Mouse (Mus musculus): ENCODE measurements around the gene Myo10. TPM values are rescaled to one million over a fixed set of nuclear protein-coding genes. Genes with fewer than 3 reads are reported as not detected.

Gene Myo10
- polyA plus RNA-seq, 1 experiment from 2014 or later = 47.2 TPM

DNA sequence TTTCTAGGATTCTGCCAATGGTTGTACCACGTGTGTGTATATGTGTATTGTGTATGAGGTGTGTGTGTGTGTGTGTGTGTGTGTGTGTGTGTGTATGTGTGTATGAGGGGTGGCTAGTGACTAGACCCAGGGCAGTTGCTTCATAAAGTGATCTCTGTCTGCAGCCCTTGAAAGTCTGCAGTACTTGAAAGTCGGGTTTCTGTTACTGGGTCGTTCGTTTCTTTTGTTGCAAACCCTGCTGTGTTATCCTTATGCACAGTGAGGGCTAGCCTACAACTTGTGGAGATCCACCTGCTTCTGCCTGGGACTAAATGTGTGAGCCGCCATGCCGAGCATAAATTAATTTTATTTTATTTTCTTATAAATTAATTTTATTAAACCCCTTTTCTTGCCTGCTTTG is 133.2 kb downstream of the Myo10 start:
- peaks cover 20% of the 10 kb centered on the region for H3K4me1 ChIP-seq
- peaks cover 51% of the 10 kb centered on the region for H3K36me3 ChIP-seq
- H3K4me3 ChIP-seq = no peak overlapping the region
- no peaks in the 10 kb centered on the region for H3K9me3 ChIP-seq (replicated peaks)
- DNase-seq (ENCODE audit: low spot score) = no peak
- H3K27ac ChIP-seq = no peak overlapping the region
- H3K27me3 ChIP-seq (ENCODE audit: low read depth, poor library complexity, severe bottlenecking) = no peaks in the 10 kb centered on the region
- WGBS = 55% methylated on average over 6 of the region's 6 CpGs

DNA sequence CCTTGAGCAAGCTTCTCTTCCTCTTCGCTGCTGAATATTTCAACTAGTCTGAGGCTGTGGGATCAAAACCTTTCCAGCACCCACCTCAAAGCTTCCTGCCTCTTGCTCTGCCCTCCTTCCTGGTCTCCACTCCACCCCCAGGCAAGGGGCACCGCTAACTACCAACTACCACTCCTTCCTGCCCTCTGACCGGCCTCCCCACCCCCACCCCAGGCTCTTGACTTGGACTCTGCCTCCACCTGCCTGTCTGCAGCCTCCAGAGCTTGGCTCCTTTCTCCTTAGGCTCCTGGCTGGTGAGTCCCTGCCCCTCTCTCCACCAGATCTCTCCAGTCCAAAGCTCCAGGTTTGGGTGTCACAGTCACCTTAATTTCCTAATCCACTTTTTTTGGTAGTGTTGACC is 133.7 kb downstream of the Myo10 start:
- Histone ChIP-seq H3K9me3 (replicated peaks) (no peaks in the 10 kb centered on the region), H3K4me3 (no peak overlapping the region), H3K36me3 (peaks cover 45% of the 10 kb centered on the region), H3K27me3 (ENCODE audit: low read depth, poor library complexity, severe bottlenecking) (no peaks in the 10 kb centered on the region), H3K27ac (no peak overlapping the region), H3K4me1 (peaks cover 21% of the 10 kb centered on the region)
- no peak for DNase-seq (ENCODE audit: low spot score)
- 37% methylated on average over 3 of the region's 3 CpGs for WGBS

DNA sequence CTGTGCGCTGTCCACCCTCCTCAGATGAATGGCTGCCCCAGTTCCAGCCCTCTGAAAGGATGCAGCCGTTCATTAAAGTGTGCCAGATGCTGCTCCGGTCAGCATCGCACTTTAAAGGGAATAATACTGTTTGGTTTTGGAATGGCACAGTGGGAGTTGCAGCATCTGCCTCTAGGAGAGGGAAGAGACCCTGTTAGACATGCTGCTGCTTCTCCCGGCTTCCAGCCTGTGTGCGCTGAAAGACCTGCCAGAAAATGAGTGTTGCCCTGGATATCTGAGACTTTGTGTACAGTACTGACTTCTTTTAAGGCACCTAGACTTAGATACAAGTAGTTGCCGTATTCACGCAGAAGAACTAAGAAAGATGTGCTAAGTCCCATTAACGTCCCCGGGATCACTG is 135.7 kb downstream of the Myo10 start:
- H3K36me3 ChIP-seq = peaks cover 42% of the 10 kb centered on the region
- H3K4me3 ChIP-seq = no peak overlapping the region
- H3K9me3 ChIP-seq (replicated peaks) = no peaks in the 10 kb centered on the region
- peaks cover 39% of the 10 kb centered on the region for H3K4me1 ChIP-seq
- H3K27ac ChIP-seq = 0 out of 2 replicates have a peak overlapping the region, but pooled peaks have one; percentile 7
- WGBS = 68% methylated on average over 10 of the region's 10 CpGs
- DNase-seq (ENCODE audit: low spot score) = no peak
- no peaks in the 10 kb centered on the region for H3K27me3 ChIP-seq (ENCODE audit: low read depth, poor library complexity, severe bottlenecking)

DNA sequence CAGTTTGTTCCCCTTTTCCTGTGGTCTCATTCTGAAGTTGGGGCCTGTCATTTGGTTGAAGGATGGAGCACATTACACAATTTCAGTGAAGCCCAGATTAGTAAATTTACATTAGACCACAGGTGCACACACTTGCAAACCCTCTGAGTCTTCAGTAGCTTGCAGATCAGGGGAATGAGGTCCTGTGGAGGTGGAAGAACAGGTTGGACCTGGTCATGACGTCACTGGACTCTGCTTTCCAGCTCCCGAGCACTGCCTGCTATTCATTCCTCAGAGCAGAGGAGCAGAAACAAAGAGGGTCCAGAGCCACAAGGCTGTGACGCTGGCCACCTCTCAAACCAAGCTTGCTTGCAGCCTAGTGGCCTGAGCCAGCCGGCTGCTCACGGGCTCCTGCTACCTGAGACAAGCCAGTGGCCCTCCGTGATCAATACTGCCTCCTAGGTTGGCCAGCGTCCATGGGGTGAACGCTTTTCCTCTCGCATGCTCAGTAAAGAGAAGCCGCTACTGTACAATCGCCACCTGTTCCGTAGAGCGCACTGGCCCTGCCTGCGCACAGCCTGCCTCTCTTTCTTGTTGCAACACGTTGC is 136.3 kb downstream of the Myo10 start:
- no peaks in the 10 kb centered on the region for H3K9me3 ChIP-seq (replicated peaks)
- 70% methylated on average over 15 of the region's 15 CpGs for WGBS
- H3K4me3 ChIP-seq = no peak overlapping the region
- no peaks in the 10 kb centered on the region for H3K27me3 ChIP-seq (ENCODE audit: low read depth, poor library complexity, severe bottlenecking)
- peak; percentile 42 for DNase-seq (ENCODE audit: low spot score)
- peaks cover 42% of the 10 kb centered on the region for H3K4me1 ChIP-seq
- peaks cover 46% of the 10 kb centered on the region for H3K36me3 ChIP-seq
- peak overlapping the region; percentile 69 for H3K27ac ChIP-seq

DNA sequence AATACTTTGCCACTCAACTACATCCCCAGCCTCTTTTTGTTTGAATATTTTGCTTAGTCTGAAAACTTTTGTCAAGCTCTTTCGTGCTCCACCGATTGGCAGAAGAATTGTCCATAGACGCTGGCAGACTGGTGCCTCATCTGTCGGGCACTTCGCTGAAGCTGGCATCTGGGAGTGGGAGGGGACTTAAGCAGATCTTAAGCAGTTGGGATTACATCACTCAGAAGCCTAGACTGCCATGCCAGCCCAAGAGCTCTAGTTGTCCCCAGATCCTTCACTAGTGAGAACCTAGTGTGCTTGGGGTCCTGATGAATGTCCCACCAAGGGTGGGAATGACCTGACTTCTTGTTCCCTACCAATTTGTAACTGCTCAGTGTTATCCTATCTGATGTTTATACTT is 138.0 kb downstream of the Myo10 start:
- WGBS = 87% methylated on average over 5 of the region's 5 CpGs
- no peak overlapping the region for H3K27ac ChIP-seq
- no peaks in the 10 kb centered on the region for H3K27me3 ChIP-seq (ENCODE audit: low read depth, poor library complexity, severe bottlenecking)
- H3K4me1 ChIP-seq = peaks cover 42% of the 10 kb centered on the region
- no peak for DNase-seq (ENCODE audit: low spot score)
- no peaks in the 10 kb centered on the region for H3K9me3 ChIP-seq (replicated peaks)
- no peak overlapping the region for H3K4me3 ChIP-seq
- peaks cover 58% of the 10 kb centered on the region for H3K36me3 ChIP-seq

DNA sequence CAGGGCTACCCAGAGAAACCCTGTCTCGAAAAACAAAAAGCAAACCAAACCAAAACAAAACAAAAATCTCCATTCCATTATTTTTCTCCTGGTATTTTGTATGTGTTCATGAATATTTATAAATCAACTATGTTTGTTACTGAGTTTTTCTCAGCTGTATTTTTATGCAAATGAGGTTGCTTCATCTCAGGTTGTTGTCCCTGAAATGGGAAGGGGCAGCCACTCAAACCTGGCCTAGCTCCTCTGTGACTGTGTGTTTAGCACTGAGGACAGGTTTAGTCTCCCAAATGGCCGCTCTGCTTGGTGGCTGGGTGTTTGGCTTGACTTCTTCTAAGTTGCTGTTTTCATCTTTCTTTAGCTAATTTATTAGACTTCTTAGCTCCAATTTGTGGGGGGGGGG is 138.7 kb downstream of the Myo10 start:
- H3K9me3 ChIP-seq (replicated peaks) = no peaks in the 10 kb centered on the region
- no peak for DNase-seq (ENCODE audit: low spot score)
- peaks cover 42% of the 10 kb centered on the region for H3K4me1 ChIP-seq
- H3K4me3 ChIP-seq = no peak overlapping the region
- WGBS = 69% methylated on average over 2 of the region's 2 CpGs
- no peaks in the 10 kb centered on the region for H3K27me3 ChIP-seq (ENCODE audit: low read depth, poor library complexity, severe bottlenecking)
- peaks cover 57% of the 10 kb centered on the region for H3K36me3 ChIP-seq
- no peak overlapping the region for H3K27ac ChIP-seq

DNA sequence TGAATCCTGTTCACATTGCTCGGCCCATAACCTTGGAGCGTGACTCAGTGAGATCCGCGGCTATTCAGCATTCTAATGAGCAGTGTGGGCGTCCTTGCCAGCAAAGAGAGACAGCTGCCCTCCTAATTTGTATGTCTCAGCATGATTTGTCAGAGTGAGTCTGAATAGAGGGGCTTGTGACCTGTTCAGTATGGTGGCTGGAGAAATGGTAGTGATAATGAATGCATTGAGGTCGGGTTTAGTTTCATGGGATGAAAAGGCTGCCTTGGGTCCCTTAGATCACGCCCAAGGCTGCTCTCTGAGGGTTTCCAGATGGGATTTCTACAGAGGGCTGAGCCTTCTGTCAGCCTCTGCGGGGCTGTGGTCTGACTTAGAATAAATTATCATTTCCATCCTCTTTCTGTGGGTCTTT is 139.5 kb downstream of the Myo10 start:
- Histone ChIP-seq H3K27ac (no peak overlapping the region), H3K9me3 (replicated peaks) (no peaks in the 10 kb centered on the region), H3K27me3 (ENCODE audit: low read depth, poor library complexity, severe bottlenecking) (no peaks in the 10 kb centered on the region), H3K4me1 (peaks cover 42% of the 10 kb centered on the region), H3K36me3 (peaks cover 50% of the 10 kb centered on the region), H3K4me3 (no peak overlapping the region)
- no peak for DNase-seq (ENCODE audit: low spot score)
- 25% methylated on average over 8 of the region's 8 CpGs for WGBS

DNA sequence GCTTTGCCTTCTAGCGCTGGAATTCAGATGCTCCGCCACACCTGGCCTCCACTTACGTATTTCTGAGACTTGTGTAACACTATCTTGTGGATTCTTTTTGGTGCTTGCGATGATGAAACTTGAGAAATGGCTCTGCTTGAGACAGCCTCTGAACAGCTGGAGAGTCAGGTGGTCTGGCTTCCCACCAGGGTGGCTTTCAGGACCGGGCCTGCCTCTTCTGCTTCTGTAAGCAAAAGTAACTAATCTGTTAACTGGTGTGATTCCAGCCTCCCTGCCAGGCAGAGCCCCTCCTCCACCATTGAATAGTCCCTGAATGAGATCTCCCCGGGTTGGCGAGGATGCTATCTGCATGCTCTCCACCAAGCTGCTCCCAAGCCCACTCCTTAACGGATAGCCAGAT is 140.0 kb downstream of the Myo10 start:
- DNase-seq (ENCODE audit: low spot score) = no peak
- 21% methylated on average over 8 of the region's 8 CpGs for WGBS
- Histone ChIP-seq H3K27ac (no peak overlapping the region), H3K4me3 (no peak overlapping the region), H3K9me3 (replicated peaks) (no peaks in the 10 kb centered on the region), H3K36me3 (peaks cover 50% of the 10 kb centered on the region), H3K4me1 (peaks cover 47% of the 10 kb centered on the region), H3K27me3 (ENCODE audit: low read depth, poor library complexity, severe bottlenecking) (no peaks in the 10 kb centered on the region)

DNA sequence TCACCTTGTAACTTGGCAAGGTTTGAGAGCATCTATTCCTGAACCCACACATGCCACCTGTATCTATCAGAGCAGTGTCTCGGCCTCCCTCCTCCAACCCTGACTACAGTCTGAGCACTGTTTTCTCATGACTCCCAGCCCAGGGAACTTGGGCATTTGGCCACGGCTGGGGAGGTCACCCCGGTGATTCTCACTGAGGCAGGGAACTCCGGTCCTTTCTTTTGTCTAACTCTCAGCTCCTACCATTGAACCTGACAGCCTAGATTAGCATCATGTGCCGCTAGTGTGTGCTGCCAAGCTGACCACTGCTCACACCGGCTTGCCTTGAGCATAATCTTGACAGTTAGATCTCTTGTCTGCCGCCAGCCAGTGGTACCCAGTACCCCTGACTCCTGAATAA is 140.8 kb downstream of the Myo10 start:
- WGBS = 68% methylated on average over 7 of the region's 7 CpGs
- Histone ChIP-seq H3K4me3 (no peak overlapping the region), H3K9me3 (replicated peaks) (no peaks in the 10 kb centered on the region), H3K4me1 (peaks cover 48% of the 10 kb centered on the region), H3K27me3 (ENCODE audit: low read depth, poor library complexity, severe bottlenecking) (no peaks in the 10 kb centered on the region), H3K27ac (0 out of 2 replicates have a peak overlapping the region, but pooled peaks have one; percentile 20), H3K36me3 (peaks cover 50% of the 10 kb centered on the region)
- no peak for DNase-seq (ENCODE audit: low spot score)

DNA sequence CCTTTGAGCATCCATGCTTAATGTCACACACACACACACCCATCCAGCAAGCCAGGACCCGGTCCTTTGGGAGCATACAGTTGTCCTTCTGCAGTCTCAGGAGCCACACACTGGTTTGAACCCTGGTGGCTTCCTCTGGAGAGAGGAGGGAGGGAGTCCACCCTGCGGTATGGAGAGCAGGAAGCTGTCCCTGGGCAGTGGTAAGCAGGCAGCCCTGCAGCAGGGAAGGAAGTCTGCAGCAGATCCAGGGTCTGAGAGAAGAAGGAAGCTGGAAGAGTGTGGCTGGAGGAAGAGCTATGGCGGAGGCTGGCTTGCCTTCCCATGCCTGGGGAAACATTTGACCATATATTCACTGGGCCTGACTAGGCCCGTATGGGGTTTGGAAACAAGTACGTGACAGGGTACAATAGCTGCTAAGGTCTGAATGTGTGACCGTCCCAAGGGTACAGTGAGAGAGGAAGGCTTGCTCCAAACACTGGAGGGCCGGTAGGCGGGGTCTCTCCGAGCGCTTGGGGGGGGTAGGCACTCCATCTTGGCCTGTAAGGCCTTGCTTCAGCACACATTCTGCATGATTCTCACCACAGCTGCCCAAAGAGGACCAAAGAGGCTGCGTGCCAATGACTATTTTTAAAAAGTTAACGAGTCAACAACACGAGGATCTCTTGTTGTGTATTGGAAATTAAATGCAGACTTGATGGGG is 142.5 kb downstream of the Myo10 start:
- 86% methylated on average over 13 of the region's 13 CpGs for WGBS
- Histone ChIP-seq H3K4me3 (no peak overlapping the region), H3K27ac (peak overlapping the region; percentile 67), H3K36me3 (peaks cover 40% of the 10 kb centered on the region), H3K4me1 (peaks cover 57% of the 10 kb centered on the region), H3K9me3 (replicated peaks) (no peaks in the 10 kb centered on the region), H3K27me3 (ENCODE audit: low read depth, poor library complexity, severe bottlenecking) (no peaks in the 10 kb centered on the region)
- DNase-seq (ENCODE audit: low spot score) = no peak

DNA sequence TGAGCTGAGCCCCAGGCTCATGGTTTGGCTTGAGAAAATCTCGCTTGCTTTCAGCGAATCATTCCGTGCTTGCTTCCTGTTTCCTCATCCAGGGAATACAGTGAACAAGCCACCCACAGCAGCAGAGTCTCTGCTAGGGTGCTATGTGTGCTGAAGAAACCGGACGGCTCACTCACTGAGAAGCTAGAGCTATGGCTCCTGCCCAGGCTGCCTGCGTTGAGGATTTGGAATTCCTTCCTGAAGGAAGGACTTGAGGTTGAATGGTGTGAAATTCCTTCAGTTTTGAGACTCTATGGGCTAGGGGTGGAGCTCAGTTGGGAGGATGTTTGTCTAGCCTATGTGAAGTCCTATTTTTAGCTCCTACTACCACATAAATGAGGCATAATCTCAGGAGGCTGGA is 145.5 kb downstream of the Myo10 start:
- 73% methylated on average over 6 of the region's 6 CpGs for WGBS
- H3K27me3 ChIP-seq (ENCODE audit: low read depth, poor library complexity, severe bottlenecking) = no peaks in the 10 kb centered on the region
- no peak for DNase-seq (ENCODE audit: low spot score)
- no peak overlapping the region for H3K4me3 ChIP-seq
- H3K9me3 ChIP-seq (replicated peaks) = no peaks in the 10 kb centered on the region
- peaks cover 46% of the 10 kb centered on the region for H3K36me3 ChIP-seq
- peaks cover 46% of the 10 kb centered on the region for H3K4me1 ChIP-seq
- peak overlapping the region; percentile 37; the same call in 1 of the 2 replicates for H3K27ac ChIP-seq

DNA sequence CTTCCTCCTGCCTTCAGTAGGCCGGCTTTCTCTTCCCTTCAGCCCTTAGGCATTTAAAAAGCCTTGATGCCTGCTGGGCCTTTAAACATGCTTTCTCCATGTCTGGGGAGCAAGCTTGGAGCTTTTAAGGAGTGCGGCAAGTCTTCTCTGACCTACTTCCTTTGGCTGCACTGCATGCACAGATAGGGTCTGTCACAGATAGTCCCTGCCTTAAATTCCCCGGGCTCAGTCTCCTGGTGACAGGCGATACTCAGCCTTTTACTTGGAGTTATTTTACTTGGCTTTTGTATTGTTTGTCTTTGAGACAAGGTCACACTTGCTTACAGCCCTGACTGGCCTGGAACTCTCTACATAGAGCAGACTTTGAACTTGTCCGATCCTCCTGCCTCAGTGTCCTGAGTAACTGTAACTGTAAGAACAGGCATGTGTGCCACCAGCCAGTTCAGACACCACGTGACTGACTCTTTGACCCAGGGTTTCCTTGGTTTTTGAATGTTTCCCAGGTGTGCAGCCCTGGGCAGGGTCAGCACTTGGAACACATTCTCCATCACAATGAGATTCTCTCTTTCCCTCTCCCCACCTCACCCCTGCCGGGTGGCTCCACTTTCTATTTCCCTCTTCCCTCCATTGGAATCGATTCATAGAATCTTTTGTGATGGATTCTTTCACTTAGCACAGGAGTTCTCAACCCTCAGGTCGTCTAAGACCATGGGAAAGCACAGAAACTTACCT is 147.4 kb downstream of the Myo10 start:
- no peak overlapping the region for H3K4me3 ChIP-seq
- 81% methylated on average over 9 of the region's 9 CpGs for WGBS
- H3K27me3 ChIP-seq (ENCODE audit: low read depth, poor library complexity, severe bottlenecking) = no peaks in the 10 kb centered on the region
- no peaks in the 10 kb centered on the region for H3K9me3 ChIP-seq (replicated peaks)
- H3K36me3 ChIP-seq = peaks cover 27% of the 10 kb centered on the region
- peak overlapping the region; percentile 61; the same call in 1 of the 2 replicates for H3K27ac ChIP-seq
- DNase-seq (ENCODE audit: low spot score) = no peak
- H3K4me1 ChIP-seq = peaks cover 56% of the 10 kb centered on the region

DNA sequence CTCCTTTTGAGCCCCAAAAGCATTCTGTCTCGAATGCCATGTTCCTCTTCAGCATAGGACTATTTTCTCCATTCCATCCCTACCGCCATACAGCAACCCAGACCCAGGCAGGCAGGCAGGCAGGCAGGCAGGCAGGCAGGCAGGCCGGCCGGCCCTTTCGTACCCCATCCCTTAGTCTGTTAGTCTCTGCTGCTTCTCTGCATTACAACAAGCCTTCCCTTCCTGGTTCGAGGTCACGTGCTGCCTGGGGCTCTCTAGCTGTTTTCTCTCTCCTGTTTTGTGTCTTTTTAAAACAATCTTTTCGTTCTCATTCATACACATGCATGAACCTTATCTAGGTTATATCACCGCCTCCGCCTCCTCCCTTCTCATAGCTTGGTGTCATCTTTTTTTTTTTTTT is 149.5 kb downstream of the Myo10 start:
- peaks cover 29% of the 10 kb centered on the region for H3K36me3 ChIP-seq
- DNase-seq (ENCODE audit: low spot score) = no peak
- H3K4me1 ChIP-seq = peaks cover 73% of the 10 kb centered on the region
- H3K27ac ChIP-seq = peak overlapping the region; percentile 91; the same call in 1 of the 2 replicates
- H3K9me3 ChIP-seq (replicated peaks) = no peaks in the 10 kb centered on the region
- no peaks in the 10 kb centered on the region for H3K27me3 ChIP-seq (ENCODE audit: low read depth, poor library complexity, severe bottlenecking)
- no peak overlapping the region for H3K4me3 ChIP-seq
- WGBS = 89% methylated on average over 10 of the region's 10 CpGs
